Mouse (Mus musculus) liver, adult 2 months (tissue): Measurements from ENCODE around the gene Plcb2. TPM values are rescaled to one million over a fixed set of nuclear protein-coding genes. Genes with fewer than 3 reads are reported as not detected.
A peak's percentile ranks its signal among the peaks of the same experiment; 100 is the strongest.

Source experiments
- DNase-seq: peaks from one replicate; pipeline ENCODE4 v3.0.0-alpha.2; 2011; ENCODE audit warnings: low read depth, low spot score; ENCODE audit errors: extremely low read depth
- H3K27ac ChIP-seq: fragments of 200-500 bp; replicated peaks from 2 replicates; pipeline ENCODE4 v1.5.1; 2012; ENCODE audit warnings: low read depth, mild to moderate bottlenecking, control low read depth, inconsistent platforms, low read length; ENCODE audit not compliant: insufficient read depth
- H3K27me3 ChIP-seq: fragments of 200-500 bp; 2 replicates; pipeline ENCODE4 v1.6.1; 2012; ENCODE audit warnings: mild to moderate bottlenecking, moderate library complexity, low read length, inconsistent platforms; ENCODE audit not compliant: control insufficient read depth, insufficient read depth
- H3K36me3 ChIP-seq: fragments of 200-500 bp; 2 replicates; pipeline ENCODE4 v1.6.1; 2012; ENCODE audit warnings: low read length, inconsistent platforms; ENCODE audit not compliant: control insufficient read depth, insufficient read depth
- H3K4me1 ChIP-seq: fragments of 200-500 bp; 2 replicates; pipeline ENCODE4 v1.6.1; 2011; ENCODE audit warnings: low read length; ENCODE audit not compliant: control insufficient read depth, insufficient read depth
- H3K4me3 ChIP-seq: fragments of 200-500 bp; 2 replicates; pipeline ENCODE4 v1.5.1; 2011; ENCODE audit warnings: low read depth, mild to moderate bottlenecking, control low read depth, low read length, moderate library complexity; ENCODE audit not compliant: insufficient read depth
- H3K79me2 ChIP-seq: fragments of 200-500 bp; 2 replicates; pipeline ENCODE4 v1.6.1; 2012; ENCODE audit warnings: inconsistent platforms, mild to moderate bottlenecking, low read length, moderate library complexity; ENCODE audit not compliant: control insufficient read depth, insufficient read depth
- H3K9ac ChIP-seq: fragments of 200-500 bp; 2 replicates; pipeline ENCODE4 v1.6.1; 2012; ENCODE audit warnings: low read depth, mild to moderate bottlenecking, control low read depth, inconsistent platforms, low read length
- CTCF ChIP-seq: fragments of 200-500 bp; IDR thresholded peaks from 2 replicates; pipeline ENCODE4 v1.5.1; 2011; ENCODE audit warnings: low read depth, low read length, control low read depth
- POLR2A ChIP-seq: fragments of 200-500 bp; IDR thresholded peaks from 2 replicates; pipeline ENCODE4 v1.6.1; 2011; ENCODE audit warnings: low read length, control low read depth; ENCODE audit not compliant: insufficient read depth; ENCODE audit errors: extremely low read depth
- WGBS: fragments of 180-500 bp; shearing (Covaris S2); methylation state at CpG from one replicate; pipeline ENCODE4 v1.1.7; 2018; 5-methylcytosine and 5-hydroxymethylcytosine counted together
- polyA plus RNA-seq: library from polyadenylated mRNA; depleted of rRNA; stranded (reverse); fragments of >200 nt; gene quantifications from 2 replicates; pipeline ENCODE4 v1.2.3, GENCODE M21; 2012
- total RNA-seq: library from RNA; depleted of rRNA; stranded (reverse); fragments of >200 nt; gene quantifications from 2 replicates; pipeline ENCODE4 v1.2.3, GENCODE M21; 2014

Gene Plcb2
- total and polyA plus RNA-seq, 2 experiments: 0.80 to 1.2 TPM

DNA sequence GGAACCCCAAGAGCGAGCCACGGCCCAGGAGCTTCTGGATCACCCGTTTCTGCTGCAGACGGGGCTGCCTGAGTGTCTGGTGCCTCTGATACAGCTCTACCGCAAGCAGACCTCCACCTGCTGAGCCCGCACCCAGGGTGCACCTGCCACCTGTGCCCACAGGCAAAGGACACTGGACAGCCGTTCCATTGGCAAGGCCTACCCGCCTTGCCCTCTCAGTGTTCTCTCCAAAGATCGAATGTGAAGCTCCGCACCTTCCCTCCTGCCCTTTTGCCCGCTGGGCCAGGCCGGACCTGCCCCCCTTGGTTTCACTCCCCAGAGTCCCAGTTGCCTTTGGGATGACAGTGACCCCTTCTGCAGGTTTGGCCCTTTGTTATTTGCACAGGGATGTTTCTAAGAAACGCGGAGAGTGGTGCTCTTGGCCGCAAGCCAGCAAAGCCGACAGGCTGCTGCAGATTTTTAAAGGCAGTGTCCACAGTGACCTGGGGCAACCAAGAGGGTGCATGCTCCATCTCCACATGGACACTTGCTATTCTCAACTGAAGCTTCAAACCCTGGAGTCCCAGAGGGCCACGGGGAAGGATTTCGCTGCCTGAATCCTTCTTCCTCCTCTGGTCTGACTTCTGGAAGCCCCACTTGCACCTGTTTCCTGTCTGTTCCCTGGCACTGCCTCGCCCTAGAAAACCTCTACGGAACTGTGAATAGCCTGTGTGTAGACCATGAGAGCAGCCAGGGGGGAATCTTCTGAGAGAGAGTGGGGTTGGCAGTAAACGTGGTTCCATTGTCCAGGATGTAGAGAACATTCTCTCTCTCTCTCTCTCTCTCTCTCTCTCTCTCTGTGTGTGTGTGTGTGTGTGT lies 31.6 kb downstream of the Plcb2 start:
- H3K4me3 ChIP-seq: no peak overlapping the region
- H3K27ac ChIP-seq: no peak overlapping the region
- H3K36me3 ChIP-seq: no peaks in the 10 kb centered on the region
- WGBS: 19% methylated on average over 21 of the region's 21 CpGs
- TF ChIP-seq CTCF: no peak
- no peak for TF ChIP-seq POLR2A
- 0 out of 2 replicates have a peak, but pooled peaks cover 6% of the 10 kb centered on the region for H3K4me1 ChIP-seq
- no peak overlapping the region for H3K9ac ChIP-seq
- H3K27me3 ChIP-seq: 0 out of 2 replicates have a peak, but pooled peaks cover 2% of the 10 kb centered on the region
- H3K79me2 ChIP-seq: no peaks in the 10 kb centered on the region
- DNase-seq: peak; percentile 45

DNA sequence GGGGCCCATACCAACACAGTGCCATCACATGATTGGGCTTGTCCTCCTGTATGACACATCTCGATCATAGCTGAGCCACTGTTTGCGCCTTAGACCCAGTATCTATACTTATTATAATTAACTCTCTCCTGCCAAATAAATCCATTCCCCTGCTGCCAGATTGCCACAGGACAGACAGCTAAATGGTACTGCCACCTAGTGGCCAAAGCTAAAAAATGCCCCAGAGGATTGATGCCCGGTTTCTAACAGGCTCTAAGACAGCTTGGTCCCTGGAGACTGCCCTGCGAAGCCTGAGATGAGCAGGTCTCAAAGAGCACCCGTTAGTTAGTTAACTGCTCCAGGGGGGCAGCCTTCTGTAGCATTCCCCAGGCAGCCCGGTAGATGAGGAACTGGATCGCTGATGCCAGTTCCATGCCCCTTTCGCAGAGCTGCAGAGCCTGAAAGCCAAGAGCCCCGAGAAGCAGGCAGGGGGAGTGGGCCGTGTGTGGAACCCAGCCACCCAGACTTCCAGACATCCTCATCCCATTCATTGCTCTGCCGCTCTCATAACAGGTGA lies 32.5 kb downstream of the Plcb2 start:
- H3K4me3 ChIP-seq: no peak overlapping the region
- no peaks in the 10 kb centered on the region for H3K27me3 ChIP-seq
- 0 out of 2 replicates have a peak, but pooled peaks cover 6% of the 10 kb centered on the region for H3K4me1 ChIP-seq
- peak; percentile 57 for DNase-seq
- H3K36me3 ChIP-seq: no peaks in the 10 kb centered on the region
- 25% methylated on average over 11 of the region's 11 CpGs for WGBS
- no peak overlapping the region for H3K27ac ChIP-seq
- peak; percentile 40; the same call in 1 of the 2 replicates for TF ChIP-seq CTCF
- no peak for TF ChIP-seq POLR2A
- H3K9ac ChIP-seq: no peak overlapping the region
- H3K79me2 ChIP-seq: no peaks in the 10 kb centered on the region

DNA sequence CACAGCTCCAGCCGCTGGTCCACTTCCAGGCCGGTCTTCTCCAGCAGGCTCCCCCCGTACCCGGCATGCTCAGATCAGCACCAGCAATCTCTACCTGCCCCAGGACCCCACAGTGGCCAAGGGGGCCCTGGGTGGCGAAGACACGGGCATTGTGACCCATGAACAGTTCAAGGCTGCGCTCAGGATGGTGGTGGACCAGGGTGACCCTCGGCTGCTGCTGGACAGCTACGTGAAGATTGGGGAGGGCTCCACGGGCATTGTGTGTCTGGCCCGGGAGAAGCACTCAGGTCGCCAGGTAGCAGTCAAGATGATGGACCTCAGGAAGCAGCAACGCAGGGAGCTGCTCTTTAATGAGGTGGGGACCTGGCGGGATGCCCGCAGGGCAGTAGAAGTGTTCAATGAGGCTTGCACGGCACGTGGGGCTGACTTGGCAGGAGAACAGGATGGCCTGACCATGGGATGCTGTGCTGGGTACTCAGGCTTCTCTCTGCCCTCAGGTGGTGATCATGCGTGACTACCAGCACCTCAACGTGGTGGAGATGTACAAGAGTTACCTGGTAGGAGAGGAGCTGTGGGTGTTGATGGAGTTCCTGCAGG lies 34.8 kb downstream of the Plcb2 start:
- 88% methylated on average over 19 of the region's 19 CpGs for WGBS
- no peak for DNase-seq
- Histone ChIP-seq H3K9ac (no peak overlapping the region), H3K27ac (no peak overlapping the region), H3K4me3 (no peak overlapping the region), H3K79me2 (no peaks in the 10 kb centered on the region), H3K36me3 (no peaks in the 10 kb centered on the region), H3K27me3 (no peaks in the 10 kb centered on the region), H3K4me1 (0 out of 2 replicates have a peak, but pooled peaks cover 6% of the 10 kb centered on the region)
- no peak for TF ChIP-seq POLR2A
- no peak for TF ChIP-seq CTCF

DNA sequence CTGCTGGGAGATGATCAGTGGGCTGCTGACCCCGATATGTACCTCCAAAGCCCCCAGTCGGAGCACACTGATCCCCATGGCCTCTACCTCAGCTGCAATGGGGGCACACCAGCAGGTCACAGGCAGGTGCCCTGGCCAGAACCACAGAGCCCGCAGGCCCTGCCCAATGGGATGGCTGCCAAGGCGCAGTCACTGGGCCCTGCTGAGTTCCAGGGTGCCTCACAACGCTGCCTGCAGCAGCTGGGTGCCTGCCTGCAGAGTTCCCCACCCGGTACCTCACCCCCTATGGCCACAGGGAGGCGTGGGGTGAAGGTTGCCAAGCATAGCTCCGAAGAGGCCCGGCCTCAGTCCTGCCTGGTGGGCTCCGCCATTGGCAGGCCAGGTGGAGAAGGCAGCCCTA lies 38.4 kb downstream of the Plcb2 start:
- TF ChIP-seq POLR2A (no peak), CTCF (no peak)
- H3K36me3 ChIP-seq: no peaks in the 10 kb centered on the region
- H3K4me3 ChIP-seq: no peak overlapping the region
- H3K79me2 ChIP-seq: no peaks in the 10 kb centered on the region
- whole genome bisulfite sequencing: 76% methylated on average over 10 of the region's 10 CpGs
- no peaks in the 10 kb centered on the region for H3K4me1 ChIP-seq
- no peak overlapping the region for H3K9ac ChIP-seq
- H3K27ac ChIP-seq: no peak overlapping the region
- no peak for DNase-seq
- H3K27me3 ChIP-seq: no peaks in the 10 kb centered on the region

DNA sequence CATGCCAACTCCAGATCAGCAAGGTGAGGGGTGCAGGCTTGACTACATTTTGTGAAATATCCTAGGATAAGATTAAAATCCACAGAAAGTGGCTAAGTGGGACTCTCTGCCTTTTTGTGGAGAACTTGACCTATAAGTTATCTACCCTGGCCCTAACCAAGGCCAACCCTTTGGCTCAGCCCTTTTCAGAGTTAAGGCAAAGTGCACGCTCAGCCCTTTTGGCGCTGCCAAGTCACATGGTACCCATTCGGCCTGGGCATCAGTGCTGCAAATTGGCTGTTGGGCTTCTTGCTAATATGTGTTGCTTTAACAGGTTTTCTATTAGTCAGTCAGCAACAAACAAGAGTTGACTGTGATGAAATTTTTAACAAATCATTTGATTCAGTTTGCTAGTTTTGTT lies 40.4 kb downstream of the Plcb2 start:
- no peak overlapping the region for H3K9ac ChIP-seq
- 33% methylated on average over 3 of the region's 3 CpGs for WGBS
- H3K4me3 ChIP-seq: no peak overlapping the region
- no peaks in the 10 kb centered on the region for H3K79me2 ChIP-seq
- no peaks in the 10 kb centered on the region for H3K27me3 ChIP-seq
- H3K4me1 ChIP-seq: no peaks in the 10 kb centered on the region
- no peak overlapping the region for H3K27ac ChIP-seq
- DNase-seq: peak; percentile 42
- TF ChIP-seq POLR2A: no peak
- no peak for TF ChIP-seq CTCF
- no peaks in the 10 kb centered on the region for H3K36me3 ChIP-seq

DNA sequence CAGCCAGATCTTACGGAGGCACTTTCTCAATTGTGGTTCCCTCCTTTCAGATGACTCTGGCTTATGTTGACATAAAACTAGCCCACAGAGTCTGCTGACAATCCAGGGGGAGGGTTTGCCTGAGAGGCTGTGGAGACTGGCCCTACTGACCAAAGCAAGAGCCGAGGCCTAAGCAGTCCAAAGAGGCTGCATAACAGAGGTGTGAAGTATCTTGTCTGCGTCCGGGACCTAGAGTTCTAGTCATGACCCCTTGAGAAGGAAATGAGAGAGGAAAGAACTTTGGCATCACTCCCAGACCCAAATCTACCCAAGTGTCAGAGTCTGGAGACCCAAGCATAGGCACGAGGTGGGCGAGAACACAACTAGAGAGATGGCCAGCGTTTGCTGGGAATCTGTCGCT lies 41.5 kb downstream of the Plcb2 start:
- 60% methylated on average over 8 of the region's 8 CpGs for WGBS
- H3K4me1 ChIP-seq: no peaks in the 10 kb centered on the region
- H3K79me2 ChIP-seq: no peaks in the 10 kb centered on the region
- H3K9ac ChIP-seq: no peak overlapping the region
- no peak for DNase-seq
- TF ChIP-seq POLR2A (no peak), CTCF (no peak)
- H3K4me3 ChIP-seq: no peak overlapping the region
- no peaks in the 10 kb centered on the region for H3K27me3 ChIP-seq
- no peaks in the 10 kb centered on the region for H3K36me3 ChIP-seq
- H3K27ac ChIP-seq: no peak overlapping the region
